Mouse (Mus musculus) heart, embryonic 14.5 days (tissue): ENCODE data around the gene 5730596B20Rik. TPM values are rescaled to one million over a fixed set of nuclear protein-coding genes. Genes with fewer than 3 reads are reported as not detected.

Experiments
- ATAC-seq: fragments of 200-750 bp; cut with Nextera tagmentation; 2 replicates; pipeline ENCODE4 v1.8.0; 2017; ENCODE audit warnings: low read depth, moderate TSS enrichment; ENCODE audit not compliant: insufficient number of reproducible peaks, insufficient read depth, low FRiP score
- H3K27ac ChIP-seq, 2 experiments: fragments of 200-500 bp in 1 of 2; fragments of 300-500 bp in 1 of 2; sonication (generic) in 1 of 2; replicated peaks in 1 of 2; 2 replicates each; pipeline ENCODE4 v1.5.1; 2012 to 2014; ENCODE audit warnings: low read depth in 2 of 2, low read length in 2 of 2, control low read depth in 1 of 2, mild to moderate bottlenecking in 1 of 2, mixed read lengths in 1 of 2; ENCODE audit not compliant: control insufficient read depth in 1 of 2, insufficient read depth in 1 of 2
- H3K27me3 ChIP-seq: fragments of 300-500 bp; sonication (generic); 2 replicates; pipeline ENCODE4 v1.6.1; 2014; ENCODE audit warnings: mild to moderate bottlenecking, low read length, control low read depth; ENCODE audit not compliant: control insufficient read depth, insufficient read depth
- H3K36me3 ChIP-seq: fragments of 300-500 bp; sonication (generic); 2 replicates; pipeline ENCODE4 v1.6.1; 2014; ENCODE audit warnings: mild to moderate bottlenecking, control low read depth, low read length, mixed read lengths; ENCODE audit not compliant: control insufficient read depth, insufficient read depth
- H3K4me1 ChIP-seq, 2 experiments: fragments of 200-500 bp in 1 of 2; fragments of 300-500 bp in 1 of 2; sonication (generic) in 1 of 2; 2 replicates each; pipeline ENCODE4 v1.6.1; 2012 to 2014; ENCODE audit warnings: low read length in 2 of 2, control low read depth in 1 of 2, mixed read lengths in 1 of 2; ENCODE audit not compliant: control insufficient read depth in 2 of 2, insufficient read depth in 2 of 2
- H3K4me2 ChIP-seq: fragments of 300-500 bp; sonication (generic); 2 replicates; pipeline ENCODE4 v1.6.1; 2014; ENCODE audit warnings: mild to moderate bottlenecking, low read length
- H3K4me3 ChIP-seq, 2 experiments: fragments of 200-500 bp in 1 of 2; fragments of 300-500 bp in 1 of 2; sonication (generic) in 1 of 2; 2 replicates each; pipeline ENCODE4 v1.5.1; 2012 to 2014; ENCODE audit warnings: low read length in 2 of 2, mild to moderate bottlenecking in 2 of 2, control low read depth in 1 of 2, low read depth in 1 of 2, moderate library complexity in 1 of 2; ENCODE audit not compliant: control insufficient read depth in 1 of 2, insufficient read depth in 1 of 2
- H3K9ac ChIP-seq: fragments of 300-500 bp; sonication (generic); 2 replicates; pipeline ENCODE4 v1.6.1; 2014; ENCODE audit warnings: mild to moderate bottlenecking, low read length
- H3K9me3 ChIP-seq: fragments of 300-500 bp; sonication (generic); 2 replicates; pipeline ENCODE4 v1.6.1; 2016; ENCODE audit warnings: low read length, control low read depth; ENCODE audit not compliant: control insufficient read depth
- WGBS: fragments of 180-500 bp; shearing (Covaris S2); extraction: QIAGEN DNeasy Blood & Tissue Kit; methylation state at CpG from one replicate; pipeline ENCODE4 v1.1.7; 2014; 5-methylcytosine and 5-hydroxymethylcytosine counted together
- polyA plus RNA-seq: library from polyadenylated mRNA; unstranded; fragments of >200 nt; fragmentation: Nextera tagmentation; extraction: Ambion mirVana; gene quantifications from 2 replicates; pipeline ENCODE4 v1.2.1, GENCODE M21; 2014

Gene 5730596B20Rik
- polyA plus RNA-seq, 1 experiment from 2014 or later = not detected

DNA sequence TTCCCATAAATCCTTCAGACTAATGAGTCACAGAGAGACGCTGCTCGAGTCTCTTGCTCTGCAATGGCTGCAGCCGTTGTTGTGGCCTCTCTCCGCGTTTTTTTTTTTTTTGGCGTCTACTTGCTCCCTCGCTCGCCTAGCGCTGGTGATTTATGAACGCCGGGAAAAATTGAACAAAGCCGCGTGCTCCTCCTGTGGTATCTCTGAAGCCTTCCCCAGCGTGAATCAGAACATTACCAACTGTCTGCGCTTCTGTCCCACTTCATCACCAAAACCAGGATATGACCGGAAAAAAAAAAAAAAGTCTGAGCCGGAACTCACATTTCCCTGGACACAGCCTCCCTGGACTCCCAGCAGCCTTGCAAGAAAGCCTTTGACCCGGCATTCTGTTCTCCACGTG is 7.9 kb downstream of the 5730596B20Rik start:
- Histone ChIP-seq H3K36me3 (no peaks in the 10 kb centered on the region), H3K4me3 (no peak overlapping the region), H3K9me3 (no peaks in the 10 kb centered on the region), H3K27ac (no peak overlapping the region), H3K4me2 (no peak overlapping the region), H3K27me3 (peaks cover 100% of the 10 kb centered on the region), H3K4me1 (no peaks in the 10 kb centered on the region), H3K9ac (no peak overlapping the region)
- 4% methylated on average over 19 of the region's 19 CpGs for WGBS
- ATAC-seq = no peak

DNA sequence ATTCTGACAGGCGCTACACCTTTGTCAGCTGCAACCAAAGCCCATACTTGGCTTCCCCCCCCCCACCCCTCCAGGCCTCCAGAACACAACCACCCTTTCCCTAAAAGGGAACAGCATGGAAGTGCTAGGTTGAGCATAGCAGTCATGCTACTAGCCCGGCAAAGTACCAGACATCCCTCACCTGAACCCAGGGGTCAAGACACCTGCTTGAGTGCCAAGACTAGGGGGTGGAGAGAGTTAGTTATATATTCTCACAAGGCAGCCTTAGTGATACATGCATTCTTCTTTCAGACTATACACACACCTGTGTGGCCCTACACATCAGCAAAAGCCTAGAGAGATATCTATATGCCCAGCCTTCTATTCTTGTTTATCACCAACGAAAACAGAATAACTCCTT is 8.5 kb downstream of the 5730596B20Rik start:
- Histone ChIP-seq H3K27ac (no peak overlapping the region), H3K4me1 (no peaks in the 10 kb centered on the region), H3K4me3 (no peak overlapping the region), H3K9ac (no peak overlapping the region), H3K27me3 (peaks cover 100% of the 10 kb centered on the region), H3K36me3 (no peaks in the 10 kb centered on the region), H3K4me2 (no peak overlapping the region), H3K9me3 (no peaks in the 10 kb centered on the region)
- ATAC-seq = no peak
- WGBS = 11% methylated on average over 3 of the region's 3 CpGs

- Histone ChIP-seq H3K36me3 (no peaks in the 10 kb centered on the region), H3K9me3 (no peaks in the 10 kb centered on the region), H3K27me3 (peaks cover 100% of the 10 kb centered on the region), H3K4me3 (no peak overlapping the region), H3K4me2 (no peak overlapping the region), H3K27ac (no peak overlapping the region), H3K9ac (no peak overlapping the region), H3K4me1 (no peaks in the 10 kb centered on the region; a peak in 1 of 4 replicates)
- 18% methylated on average over 1 of the region's 1 CpGs for WGBS
- no peak for ATAC-seq
These were observed 9.2 kb downstream of the 5730596B20Rik start for GRCm38 (mm10) chr6:52186500-52186899.

- Histone ChIP-seq H3K36me3 (no peaks in the 10 kb centered on the region), H3K9ac (no peak overlapping the region), H3K4me2 (no peak overlapping the region), H3K27ac (no peak overlapping the region), H3K4me3 (no peak overlapping the region), H3K27me3 (peaks cover 99% of the 10 kb centered on the region), H3K9me3 (no peaks in the 10 kb centered on the region), H3K4me1 (peaks cover 5 to 7% of the 10 kb centered on the region in 2 experiments; a peak in 3 of 4 replicates)
- 14% methylated on average over 5 of the region's 5 CpGs for WGBS
- no peak for ATAC-seq
These were observed 11.9 kb downstream of the 5730596B20Rik start for GRCm38 (mm10) chr6:52189172-52189591.

DNA sequence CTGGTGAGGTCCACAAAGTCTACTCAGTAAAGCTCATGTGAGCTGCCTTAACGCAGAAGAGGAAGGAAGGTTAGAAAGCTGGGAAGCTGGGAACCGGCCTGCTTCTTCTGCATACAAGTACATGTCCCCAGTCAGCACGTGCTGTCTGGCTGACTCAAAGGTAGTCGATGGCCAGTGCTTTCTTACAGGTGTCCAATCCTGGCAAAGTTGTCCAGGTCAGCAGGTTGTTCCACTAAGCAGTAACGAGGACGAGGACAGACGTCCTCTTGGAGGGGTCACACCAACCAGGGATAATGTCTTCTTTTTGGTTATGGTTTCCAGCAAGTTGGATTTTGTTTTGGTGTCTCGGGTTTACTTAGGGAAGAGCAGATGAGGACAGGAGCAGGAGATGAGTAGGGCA is 12.6 kb downstream of the 5730596B20Rik start:
- H3K4me1 ChIP-seq = peaks cover 5 to 7% of the 10 kb centered on the region in 2 experiments; a peak in 3 of 4 replicates
- no peak overlapping the region for H3K4me3 ChIP-seq
- 6% methylated on average over 8 of the region's 8 CpGs for WGBS
- no peak overlapping the region for H3K27ac ChIP-seq
- H3K36me3 ChIP-seq = no peaks in the 10 kb centered on the region
- H3K4me2 ChIP-seq = no peak overlapping the region
- no peak overlapping the region for H3K9ac ChIP-seq
- H3K9me3 ChIP-seq = no peaks in the 10 kb centered on the region
- H3K27me3 ChIP-seq = peaks cover 99% of the 10 kb centered on the region
- no peak for ATAC-seq

- no peak for ATAC-seq
- H3K9me3 ChIP-seq = no peaks in the 10 kb centered on the region
- peak overlapping the region; percentile 75; the same call in 1 of the 2 replicates for H3K4me2 ChIP-seq
- peak overlapping the region in 1 of 2 experiments; percentile 48; a peak in 1 of 4 replicates for H3K4me3 ChIP-seq
- H3K27me3 ChIP-seq = peaks cover 99% of the 10 kb centered on the region
- H3K27ac ChIP-seq = no peak overlapping the region
- H3K4me1 ChIP-seq = peaks cover 5 to 7% of the 10 kb centered on the region in 2 experiments; a peak in 3 of 4 replicates
- H3K36me3 ChIP-seq = no peaks in the 10 kb centered on the region
- 0 out of 2 replicates have a peak overlapping the region, but pooled peaks have one; percentile 22 for H3K9ac ChIP-seq
- 2% methylated on average over 23 of the region's 23 CpGs for WGBS
These were observed 13.1 kb downstream of the 5730596B20Rik start for GRCm38 (mm10) chr6:52190410-52190809.

DNA sequence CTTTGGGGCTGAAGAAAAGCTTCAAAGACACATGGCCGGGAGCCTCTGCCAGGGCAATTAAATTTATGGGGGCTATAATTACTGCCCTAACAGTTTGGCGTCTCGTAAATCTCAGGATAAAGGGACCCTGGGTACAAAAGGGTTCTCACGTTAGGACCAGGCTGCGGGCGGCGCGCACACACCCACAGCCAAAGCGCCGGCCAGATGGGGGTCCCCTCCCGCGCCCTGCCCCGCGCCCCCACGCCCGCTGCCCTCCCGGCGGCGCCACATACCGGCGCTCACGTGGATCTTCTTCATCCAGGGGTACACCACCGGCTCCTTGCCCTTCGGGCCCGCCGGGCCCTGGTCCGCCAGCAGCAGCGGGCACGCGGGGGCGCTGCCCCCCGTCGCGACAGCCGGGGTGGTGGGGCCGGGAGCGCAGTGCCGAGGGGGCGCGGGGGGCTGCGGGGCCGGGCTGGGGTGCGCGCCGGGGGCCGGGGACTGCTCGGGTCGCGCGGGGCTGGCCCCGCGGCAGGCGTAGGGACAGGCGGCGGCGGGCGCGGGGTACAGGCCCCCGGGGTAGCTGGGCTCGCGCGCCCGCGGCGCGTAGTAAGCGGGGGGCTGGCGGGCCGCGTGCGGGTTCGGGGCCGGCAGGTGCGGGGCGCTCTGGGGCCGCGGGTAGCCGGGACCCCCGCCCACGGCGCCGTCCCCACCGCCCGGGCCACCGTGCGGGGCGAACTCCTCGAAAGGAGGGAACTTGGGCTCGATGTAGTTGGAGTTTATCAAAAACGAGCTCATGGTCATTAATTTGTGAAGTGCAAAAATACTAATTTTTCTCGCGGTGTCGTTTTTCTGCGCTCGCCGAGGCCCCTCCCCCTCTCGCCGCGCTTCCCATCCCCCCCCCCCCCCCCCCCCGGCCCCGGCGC is 13.9 kb downstream of the 5730596B20Rik start, which contains the start of gene Hoxa4:
Gene Hoxa4 (minus strand): TSS at position 848 of the 905 bp plus-strand sequence.
- H3K4me1 ChIP-seq = peaks cover 5 to 7% of the 10 kb centered on the region in 2 experiments; a peak in 3 of 4 replicates
- peak within 1 kb of the TSS; percentile 48 to 60 for H3K4me3 ChIP-seq
- H3K27ac ChIP-seq = no peak within 1 kb of the TSS
- no peaks in the 10 kb centered on the region for H3K9me3 ChIP-seq
- H3K4me2 ChIP-seq = peak within 1 kb of the TSS; percentile 75
- peak within 1 kb of the TSS; percentile 31 for H3K9ac ChIP-seq
- peaks cover 99% of the 10 kb centered on the region for H3K27me3 ChIP-seq
- no peak for ATAC-seq
- WGBS = 3% methylated on average over 72 of the region's 102 CpGs
- H3K36me3 ChIP-seq = no peaks in the 10 kb centered on the region
